Mouse (Mus musculus) CH12.LX (cell line): ENCODE data around the gene Pald1. TPM values are rescaled to one million over a fixed set of nuclear protein-coding genes. Genes with fewer than 3 reads are reported as not detected.

Experiments used
- DNase-seq: peaks from one replicate; pipeline ENCODE4 v3.0.0-alpha.2; 2013; ENCODE audit errors: extremely low read depth
- H3K27ac ChIP-seq: 2 replicates; pipeline ENCODE4 v1.5.1; 2012; ENCODE audit warnings: low read depth, mild to moderate bottlenecking, control low read depth, moderate library complexity; ENCODE audit not compliant: insufficient read depth
- H3K27me3 ChIP-seq: replicated peaks from 2 replicates; pipeline ENCODE3; 2012; ENCODE audit warnings: inconsistent platforms
- H3K36me3 ChIP-seq, 2 experiments: replicated peaks in 1 of 2; 2 replicates each; pipeline versions ENCODE3 to v1.6.1; 2012; ENCODE audit warnings: inconsistent platforms in 1 of 2, low read length in 1 of 2, mild to moderate bottlenecking in 1 of 2, mixed read lengths in 1 of 2, moderate library complexity in 1 of 2; ENCODE audit not compliant: control insufficient read depth in 1 of 2, insufficient read depth in 1 of 2
- H3K4me1 ChIP-seq, 2 experiments: 2 replicates each; pipeline ENCODE4 v1.6.1; 2012; ENCODE audit warnings: inconsistent platforms in 1 of 2, moderate library complexity in 1 of 2; ENCODE audit not compliant: insufficient read depth in 2 of 2, control insufficient read depth in 1 of 2
- H3K4me2 ChIP-seq: 2 replicates; pipeline ENCODE4 v1.6.1; 2012; ENCODE audit warnings: low read depth, mild to moderate bottlenecking, control low read depth; ENCODE audit not compliant: poor library complexity, insufficient read depth, severe bottlenecking
- H3K4me3 ChIP-seq, 3 experiments: fragments of 150-350 bp in 1 of 3; sonication (generic) in 1 of 3; replicated peaks in 1 of 3; 2 replicates each; pipeline versions ENCODE3 to v1.5.1; 2011 to 2012; ENCODE audit warnings: low read depth in 2 of 3, low read length in 2 of 3, mild to moderate bottlenecking in 2 of 3, moderate library complexity in 2 of 3, control low read depth in 1 of 3, improper control_type of control experiment in 1 of 3, inconsistent platforms in 1 of 3, mixed read lengths in 1 of 3; ENCODE audit not compliant: poor library complexity in 1 of 3
- H3K79me2 ChIP-seq: replicated peaks from 2 replicates; pipeline ENCODE4 v1.6.1; 2012; ENCODE audit warnings: mild to moderate bottlenecking, moderate library complexity; ENCODE audit not compliant: control insufficient read depth, poor library complexity, insufficient read depth, severe bottlenecking; ENCODE audit errors: extremely low read depth
- H3K9ac ChIP-seq: 2 replicates; pipeline ENCODE4 v1.6.1; 2012; ENCODE audit warnings: low read depth, mild to moderate bottlenecking, control low read depth, moderate library complexity; ENCODE audit not compliant: insufficient read depth
- H3K9me3 ChIP-seq: replicated peaks from 2 replicates; pipeline ENCODE3; 2012; ENCODE audit warnings: low read length, inconsistent platforms, mixed read lengths
- BHLHE40 ChIP-seq: IDR thresholded peaks from 2 replicates; pipeline ENCODE4 v1.6.1; 2011; ENCODE audit warnings: mild to moderate bottlenecking, low read depth, low read length, improper control_type of control experiment
- CHD1 ChIP-seq: IDR thresholded peaks from 2 replicates; pipeline ENCODE4 v1.6.1; 2012; ENCODE audit warnings: low read depth, low read length, improper control_type of control experiment, inconsistent platforms
- CHD2 ChIP-seq: IDR thresholded peaks from 2 replicates; pipeline ENCODE4 v1.6.1; 2011; ENCODE audit warnings: low read length, improper control_type of control experiment
- CTCF ChIP-seq, 2 experiments: IDR thresholded peaks in 1 of 2; conservative IDR thresholded peaks in 1 of 2; 2 replicates each; pipeline ENCODE4 v1.5.1; 2011 to 2012; ENCODE audit warnings: low read depth in 2 of 2, low read length in 2 of 2, improper control_type of control experiment in 1 of 2, inconsistent platforms in 1 of 2, mild to moderate bottlenecking in 1 of 2, moderate library complexity in 1 of 2
- E2F4 ChIP-seq: IDR thresholded peaks from 2 replicates; pipeline ENCODE4 v1.6.1; 2011; ENCODE audit warnings: low read depth, low read length, improper control_type of control experiment; ENCODE audit not compliant: insufficient replicate concordance
- ELF1 ChIP-seq: IDR thresholded peaks from 2 replicates; pipeline ENCODE4 v1.6.1; 2014; ENCODE audit warnings: low read depth, mild to moderate bottlenecking, inconsistent platforms, low read length, improper control_type of control experiment
- EP300 ChIP-seq: IDR thresholded peaks from 2 replicates; pipeline ENCODE4 v1.6.1; 2011; ENCODE audit warnings: low read length, improper control_type of control experiment
- ETS1 ChIP-seq: conservative IDR thresholded peaks from 2 replicates; pipeline ENCODE4 v1.6.1; 2012; ENCODE audit warnings: low read depth, mild to moderate bottlenecking, inconsistent platforms, low read length, improper control_type of control experiment, moderate library complexity
- GABPA ChIP-seq: IDR thresholded peaks from 2 replicates; pipeline ENCODE4 v1.6.1; 2012; ENCODE audit warnings: low read depth, low read length, improper control_type of control experiment, inconsistent platforms; ENCODE audit not compliant: insufficient replicate concordance
- HCFC1 ChIP-seq: IDR thresholded peaks from 2 replicates; pipeline ENCODE4 v1.6.1; 2012; ENCODE audit warnings: low read depth, mild to moderate bottlenecking, inconsistent platforms, low read length, improper control_type of control experiment
- IRF4 ChIP-seq: IDR thresholded peaks from 2 replicates; pipeline ENCODE4 v1.6.1; 2014; ENCODE audit warnings: low read depth, mild to moderate bottlenecking, inconsistent platforms, low read length, improper control_type of control experiment
- JUN ChIP-seq: IDR thresholded peaks from 2 replicates; pipeline ENCODE4 v1.6.1; 2011; ENCODE audit warnings: low read depth, mild to moderate bottlenecking, low read length, improper control_type of control experiment, moderate library complexity; ENCODE audit not compliant: insufficient read depth
- JUND ChIP-seq: conservative IDR thresholded peaks from 2 replicates; pipeline ENCODE4 v1.6.1; 2011; ENCODE audit warnings: low read depth, low read length, improper control_type of control experiment
- KAT2A ChIP-seq: IDR thresholded peaks from 2 replicates; pipeline ENCODE4 v1.6.1; 2012; ENCODE audit warnings: low read length, improper control_type of control experiment, inconsistent platforms; ENCODE audit not compliant: insufficient replicate concordance
- MAZ ChIP-seq: IDR thresholded peaks from 2 replicates; pipeline ENCODE4 v1.6.1; 2012; ENCODE audit warnings: low read depth, mild to moderate bottlenecking, inconsistent platforms, low read length, improper control_type of control experiment, moderate library complexity
- MXI1 ChIP-seq: IDR thresholded peaks from 2 replicates; pipeline ENCODE4 v1.6.1; 2011; ENCODE audit warnings: mild to moderate bottlenecking, low read depth, low read length, improper control_type of control experiment
- MYC ChIP-seq: IDR thresholded peaks from 2 replicates; pipeline ENCODE4 v1.6.1; 2011; ENCODE audit warnings: low read depth, mild to moderate bottlenecking, improper control_type of control experiment, low read length
- NELFE ChIP-seq: IDR thresholded peaks from 2 replicates; pipeline ENCODE4 v1.6.1; 2011; ENCODE audit warnings: low read depth, low read length, improper control_type of control experiment
- NRF1 ChIP-seq: IDR thresholded peaks from 2 replicates; pipeline ENCODE4 v1.6.1; 2014; ENCODE audit warnings: low read depth, mild to moderate bottlenecking, inconsistent platforms, low read length, improper control_type of control experiment, moderate library complexity
- PAX5 ChIP-seq: IDR thresholded peaks from 2 replicates; pipeline ENCODE4 v1.6.1; 2012; ENCODE audit warnings: low read length, inconsistent platforms, mixed read lengths
- POLR2A ChIP-seq: IDR thresholded peaks from 2 replicates; pipeline ENCODE4 v1.6.1; 2011; ENCODE audit warnings: low read depth, mild to moderate bottlenecking, improper control_type of control experiment, low read length
- POLR2AphosphoS2 ChIP-seq: IDR thresholded peaks from 2 replicates; pipeline ENCODE4 v1.6.1; 2011; ENCODE audit warnings: low read depth, low read length, improper control_type of control experiment
- RAD21 ChIP-seq: IDR thresholded peaks from 2 replicates; pipeline ENCODE4 v1.6.1; 2011; ENCODE audit warnings: low read depth, mild to moderate bottlenecking, low read length, improper control_type of control experiment, moderate library complexity
- RCOR1 ChIP-seq: conservative IDR thresholded peaks from 2 replicates; pipeline ENCODE4 v1.6.1; 2012; ENCODE audit warnings: low read depth, mild to moderate bottlenecking, inconsistent platforms, low read length, improper control_type of control experiment
- SMC3 ChIP-seq: IDR thresholded peaks from 2 replicates; pipeline ENCODE4 v1.6.1; 2011; ENCODE audit warnings: low read depth, low read length, improper control_type of control experiment
- TCF12 ChIP-seq: IDR thresholded peaks from 2 replicates; pipeline ENCODE4 v1.6.1; 2014; ENCODE audit warnings: low read depth, mild to moderate bottlenecking, inconsistent platforms, low read length, improper control_type of control experiment
- UBTF ChIP-seq: IDR thresholded peaks from 2 replicates; pipeline ENCODE4 v1.6.1; 2012; ENCODE audit warnings: low read depth, mild to moderate bottlenecking, inconsistent platforms, low read length, improper control_type of control experiment, moderate library complexity
- USF2 ChIP-seq: conservative IDR thresholded peaks from 2 replicates; pipeline ENCODE4 v1.6.1; 2011; ENCODE audit warnings: low read depth, low read length, improper control_type of control experiment
- ZC3H11A ChIP-seq: IDR thresholded peaks from 2 replicates; pipeline ENCODE4 v1.6.1; 2012; ENCODE audit warnings: low read depth, mild to moderate bottlenecking, inconsistent platforms, low read length, improper control_type of control experiment
- ZKSCAN1 ChIP-seq: IDR thresholded peaks from 2 replicates; pipeline ENCODE4 v1.6.1; 2012; ENCODE audit warnings: low read depth, inconsistent platforms, low read length, improper control_type of control experiment, borderline replicate concordance
- ZNF384 ChIP-seq: IDR thresholded peaks from 2 replicates; pipeline ENCODE4 v1.6.1; 2012; ENCODE audit warnings: low read depth, low read length, improper control_type of control experiment, inconsistent platforms
- dilution Hi-C: fragments of 300-500 bp; cut with MboI; formaldehyde crosslinking; loops from 2 replicates; pipeline ENCODE4 v1.14.3; 2020; ENCODE audit warnings: low sequenced_read_pairs; ENCODE audit not compliant: extremely low pct_unique_long_range_greater_than_20kb, extremely low pct_ligation_motif_present
- in situ Hi-C: fragments of 300-500 bp; cut with MboI; formaldehyde crosslinking; loops from 3 replicates; pipeline ENCODE4 v1.14.3; 2019; ENCODE audit warnings: low sequenced_read_pairs, low pct_ligation_motif_present, low pct_unique_long_range_greater_than_20kb, mixed read lengths
- polyA plus RNA-seq: library from polyadenylated mRNA; unstranded; fragments of >175 nt; gene quantifications from 2 replicates; pipeline ENCODE4 v1.2.1, GENCODE M21; 2012; ENCODE audit warnings: low read depth; ENCODE audit not compliant: insufficient read length
- total RNA-seq, 2 experiments: library from RNA; depleted of rRNA; stranded (reverse); fragments of 300-350 nt in 1 of 2; fragments of >200 nt in 1 of 2; gene quantifications; 2 replicates each; pipeline ENCODE4 v1.2.3; 2012 to 2014

Pald1 gene
- total and polyA plus RNA-seq, 3 experiments = 1.5 to 2.0 (median 1.5) TPM

DNA sequence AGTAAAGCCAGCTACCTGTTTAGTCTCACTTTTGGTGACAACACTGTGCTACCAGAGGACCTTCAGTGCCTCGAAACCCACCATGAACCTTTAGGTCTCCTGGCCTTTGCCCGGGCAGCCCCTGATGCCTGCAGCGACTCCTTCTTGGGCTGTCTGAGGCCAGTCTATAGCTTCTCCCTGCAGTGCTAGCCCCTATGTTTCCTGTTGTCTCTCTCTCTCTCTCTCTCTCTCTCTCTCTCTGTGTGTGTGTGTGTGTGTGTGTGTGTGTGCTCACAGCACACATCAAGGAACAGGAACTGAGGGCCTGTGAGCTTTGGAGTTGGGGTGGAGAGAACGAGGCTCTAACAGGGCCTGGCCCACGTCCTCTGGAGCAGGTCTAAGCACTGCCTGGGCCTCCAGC, 46.7 kb downstream of the Pald1 start:
- no peak overlapping the region for H3K27ac ChIP-seq
- in situ Hi-C loops = loop anchor here (5.0 to 25.0 kb wide), 2 partner anchors 51 to 326 kb away; no protein-coding TSS in a partner anchor

DNA sequence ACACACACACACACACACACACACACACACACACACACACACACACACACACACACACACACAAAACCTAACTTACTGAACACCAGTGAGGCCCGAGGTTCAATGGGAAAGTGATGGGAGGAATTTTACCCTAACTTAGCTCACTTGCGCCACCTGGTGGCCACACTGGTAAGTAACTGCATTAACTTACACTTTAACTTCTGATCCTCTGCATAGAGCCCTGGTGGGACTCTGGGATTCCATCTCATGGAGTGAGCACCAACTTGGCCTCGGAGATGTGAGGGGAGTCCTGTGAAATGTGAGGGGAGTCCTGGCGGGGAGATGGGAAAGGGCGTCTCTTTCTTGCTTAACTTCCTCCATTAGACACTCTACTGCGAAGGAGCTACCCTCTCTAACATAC, 47.2 kb downstream of the Pald1 start:
- in situ Hi-C loops = loop anchor here (5.0 to 25.0 kb wide), 2 partner anchors 51 to 326 kb away; no protein-coding TSS in a partner anchor
- no peak overlapping the region for H3K4me2 ChIP-seq
- H3K79me2 ChIP-seq = no peaks in the 10 kb centered on the region
- no peak overlapping the region for H3K27ac ChIP-seq
- peak; percentile 84 for DNase-seq
- dilution Hi-C loops = no loop called here
- H3K4me1 ChIP-seq = peaks cover 4 to 8% of the 10 kb centered on the region in 2 experiments; a peak in 2 of 4 replicates
- peaks cover 6% of the 10 kb centered on the region for H3K9me3 ChIP-seq
- H3K4me3 ChIP-seq = no peak overlapping the region
- TF ChIP-seq GABPA (no peak), PAX5 (no peak), ELF1 (0 out of 2 replicates have a peak, but pooled peaks have one; percentile 14), NRF1 (no peak), POLR2A (no peak), NELFE (no peak), IRF4 (no peak), UBTF (no peak), TCF12 (no peak), E2F4 (no peak), KAT2A (no peak), JUND (no peak), USF2 (no peak), CHD1 (no peak), EP300 (no peak), ZC3H11A (peak; percentile 90), CTCF (conservative IDR thresholded peaks at IDR 0.05 in 1 of 2, IDR thresholded peaks at IDR 0.05 in 1 of 2; ENCODE audit: low read depth in 2 of 2, low read length in 2 of 2) (peak; percentile 65 to 90), ZKSCAN1 (no peak), ETS1 (no peak), RAD21 (peak; percentile 85), SMC3 (peak; percentile 97), MAZ (no peak), JUN (no peak), BHLHE40 (no peak), CHD2 (no peak)
- H3K9ac ChIP-seq = no peak overlapping the region
- H3K36me3 ChIP-seq = peaks cover 0 to 2% of the 10 kb centered on the region in 2 experiments
- H3K27me3 ChIP-seq = no peaks in the 10 kb centered on the region

More for the DNA sequence above, 46.7 kb downstream of the Pald1 start:
- no peak for DNase-seq
- no peak for TF ChIP-seq CTCF (conservative IDR thresholded peaks at IDR 0.05 in 1 of 2, IDR thresholded peaks at IDR 0.05 in 1 of 2; ENCODE audit: low read depth in 2 of 2, low read length in 2 of 2)
- no peak for TF ChIP-seq JUND
- TF ChIP-seq MYC = no peak
- no peak for TF ChIP-seq GABPA
- TF ChIP-seq POLR2AphosphoS2 = no peak
- TF ChIP-seq E2F4 = no peak
- TF ChIP-seq SMC3 = no peak
- no peak for TF ChIP-seq PAX5
- TF ChIP-seq MAZ = no peak
- TF ChIP-seq ZNF384 = no peak
- no peak for TF ChIP-seq MXI1
- no peak for TF ChIP-seq RCOR1
- no peak for TF ChIP-seq TCF12
- TF ChIP-seq RAD21 = no peak
- no peak for TF ChIP-seq CHD2
- no peak for TF ChIP-seq NELFE
- TF ChIP-seq HCFC1 = no peak
- no peak overlapping the region for H3K4me3 ChIP-seq
- H3K36me3 ChIP-seq = peaks cover 0 to 2% of the 10 kb centered on the region in 2 experiments
- H3K79me2 ChIP-seq = no peaks in the 10 kb centered on the region
- H3K9me3 ChIP-seq = peaks cover 6% of the 10 kb centered on the region
- H3K27me3 ChIP-seq = no peaks in the 10 kb centered on the region
- no peak overlapping the region for H3K4me2 ChIP-seq
- dilution Hi-C loops = no loop called here
- H3K9ac ChIP-seq = no peak overlapping the region
- H3K4me1 ChIP-seq = peaks cover 4 to 9% of the 10 kb centered on the region in 2 experiments; a peak in 2 of 4 replicates
